Mouse (Mus musculus): Measurements from ENCODE around the gene Rsad1. TPM values are rescaled to one million over a fixed set of nuclear protein-coding genes. Genes with fewer than 3 reads are reported as not detected.

Gene Rsad1
- 10 to 100 TPM; 17.3 to 19.5 TPM for total RNA-seq (2021)

DNA sequence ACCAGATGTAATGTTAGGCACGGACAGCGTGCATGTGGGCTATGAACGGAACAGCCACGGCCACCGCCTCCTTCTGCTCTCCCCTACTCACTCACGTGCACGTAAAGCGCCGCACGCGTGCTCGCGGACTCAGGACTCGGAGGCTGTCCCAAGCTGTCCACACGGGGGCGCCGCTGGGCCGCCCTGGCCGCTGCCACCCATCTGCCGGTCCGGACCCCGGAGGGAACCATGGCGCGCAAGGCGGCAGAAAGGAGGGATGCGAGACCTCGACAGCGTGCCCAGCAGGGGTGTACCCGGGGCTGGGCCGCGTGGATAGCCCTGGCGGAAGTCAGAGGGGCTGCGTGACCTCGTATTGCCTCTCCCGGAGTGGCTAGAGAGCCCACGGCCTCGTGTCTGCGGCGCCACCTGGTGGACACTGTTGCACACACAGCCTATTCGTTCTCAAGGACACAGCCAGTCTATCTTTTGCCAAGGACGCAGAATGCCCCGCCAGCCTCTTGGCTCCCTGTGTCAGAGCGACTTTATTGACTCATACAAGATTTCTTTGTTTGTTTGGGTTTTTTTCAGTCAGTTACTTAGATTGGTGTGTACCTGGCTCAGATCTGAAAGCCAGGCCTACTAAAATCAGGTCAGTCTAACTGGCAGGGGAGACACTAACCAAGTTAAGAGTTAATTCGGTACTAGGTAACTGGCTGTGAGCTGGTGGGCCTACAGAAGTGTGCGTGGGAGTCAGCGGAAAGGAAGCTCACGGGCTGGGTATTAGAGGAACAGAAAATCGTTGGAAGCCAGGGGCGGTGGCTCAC is at the start of gene Rsad1:
Gene Rsad1, minus strand, starts transcription at position 368 of the 803 bp plus-strand sequence.
- intact Hi-C loops (cut with DNase I), result no loop called here
- DNase-seq, result peak; percentile 97

DNA sequence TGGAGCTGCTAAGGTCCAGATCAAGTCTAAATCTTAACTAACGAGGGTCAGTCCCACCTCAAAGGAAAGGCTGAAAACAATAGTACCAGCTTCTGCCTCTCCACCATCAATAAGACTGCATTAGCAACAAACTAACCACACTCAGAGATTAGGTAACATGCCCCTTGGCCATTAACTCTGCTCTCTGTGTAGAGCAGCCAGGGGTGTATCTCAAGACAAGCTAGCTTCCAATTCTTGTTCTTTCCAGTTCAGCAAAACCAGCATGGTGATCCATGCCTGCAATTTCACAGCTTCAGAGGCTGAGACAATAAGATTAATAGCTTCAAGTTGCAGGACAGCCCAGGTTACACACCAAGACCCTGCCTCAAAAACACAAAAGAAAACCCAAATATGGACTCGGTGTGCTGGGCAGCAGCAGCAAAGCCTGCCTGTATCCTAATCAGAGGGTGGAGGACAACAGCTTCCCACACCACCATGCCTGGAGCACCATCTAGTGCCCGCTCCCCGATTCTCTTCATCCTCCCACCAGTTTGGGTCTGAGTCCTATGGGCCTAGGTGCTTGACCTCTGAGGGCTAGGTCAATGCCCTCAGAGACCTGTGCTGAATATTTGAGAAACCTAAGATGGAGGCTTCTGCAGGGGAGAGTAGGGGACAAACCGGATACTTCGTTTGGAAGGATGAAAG is 49.5 kb upstream of the Rsad1 start:
- intact Hi-C loops (cut with DNase I), result no loop called here
- DNase-seq, result no peak

DNA sequence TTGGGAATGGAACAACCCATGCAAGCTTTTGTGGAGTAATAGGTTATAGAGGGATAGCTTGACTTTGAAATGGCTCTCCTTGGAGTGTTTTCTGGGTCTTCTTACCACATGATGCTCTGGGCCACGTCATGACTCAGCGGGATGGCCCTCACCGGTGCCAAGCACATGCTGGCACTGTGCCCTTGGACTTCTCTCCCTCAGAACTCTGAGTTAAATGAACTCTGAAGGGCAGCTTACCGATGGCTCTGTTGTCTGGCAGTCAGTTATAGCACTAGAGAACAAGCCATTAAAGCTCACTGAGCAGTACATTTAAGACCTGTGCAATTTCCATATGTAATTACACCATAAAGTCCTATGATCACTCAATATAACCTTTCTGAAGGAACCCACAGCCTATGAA is 48.3 kb upstream of the Rsad1 start:
- intact Hi-C loops (cut with DNase I), result no loop called here
- DNase-seq, result peak; percentile 25

DNA sequence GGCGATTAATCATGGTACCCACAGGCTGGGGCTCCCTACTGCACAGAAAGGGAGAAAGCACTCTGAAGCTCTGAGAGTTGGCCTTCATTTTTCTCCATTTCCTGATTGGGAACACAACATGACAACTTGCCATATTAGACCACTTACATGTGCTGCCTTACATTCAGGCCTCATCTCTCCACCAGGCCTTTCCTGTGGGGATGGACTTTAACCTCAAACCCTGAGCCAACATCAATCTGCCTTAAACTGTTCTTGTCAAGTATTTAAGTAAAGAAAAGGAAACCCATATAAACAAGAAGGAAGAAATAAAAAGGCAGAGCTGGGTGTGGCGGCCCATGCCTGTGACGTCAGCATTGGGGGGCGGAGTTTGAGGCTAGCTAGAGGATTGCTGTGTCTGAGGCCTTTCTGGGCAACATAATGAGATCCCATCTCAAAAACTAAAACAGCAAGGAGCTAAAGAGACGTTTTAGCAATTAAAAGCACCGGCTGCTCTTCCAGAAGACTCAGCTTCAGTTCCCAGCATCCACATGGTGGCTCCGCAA is 47.3 kb upstream of the Rsad1 start:
- intact Hi-C loops (cut with DNase I), result no loop called here
- DNase-seq, result no peak

DNA sequence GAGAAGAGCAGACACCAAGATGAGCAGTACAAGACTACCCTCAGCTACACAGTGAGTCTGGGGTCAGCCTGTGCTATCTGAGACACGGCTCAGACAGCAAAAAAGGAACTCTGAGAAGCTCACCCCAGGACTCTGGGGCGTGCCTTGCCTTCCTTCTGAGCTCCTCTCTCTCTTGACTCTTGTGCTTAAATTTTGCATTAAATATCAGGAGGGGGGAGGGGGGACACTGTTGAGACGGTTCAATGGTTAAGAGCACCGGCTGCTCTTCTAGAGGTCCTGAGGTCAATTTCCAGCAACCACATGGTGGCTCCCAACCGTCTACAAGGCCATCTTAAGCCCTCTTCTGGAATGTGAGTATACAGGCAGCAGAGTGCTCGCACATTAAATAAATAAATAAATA is 38.5 kb upstream of the Rsad1 start:
- intact Hi-C loops (cut with DNase I), result no loop called here

DNA sequence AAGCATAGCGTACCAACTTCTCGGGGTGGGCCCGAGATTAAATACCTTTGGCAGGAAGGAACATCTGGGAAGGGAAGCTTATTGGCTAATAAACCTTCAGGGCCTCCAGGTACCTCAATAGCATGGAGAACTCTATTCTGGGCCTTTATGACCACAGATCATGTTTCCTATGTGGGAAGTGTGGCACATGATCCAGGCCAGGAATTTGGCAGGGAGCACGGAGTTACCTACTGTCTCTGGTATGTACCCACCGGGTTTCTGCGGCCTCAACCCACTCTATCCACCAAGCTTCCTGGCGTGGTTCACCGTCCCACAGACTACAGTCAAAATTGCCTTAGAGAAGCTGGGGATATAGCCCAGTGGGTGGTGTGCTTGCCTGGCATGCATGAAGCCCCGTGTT is 36.0 kb upstream of the Rsad1 start:
- intact Hi-C loops (cut with DNase I), result no loop called here
- DNase-seq, result no peak

More for the DNA sequence above, 38.5 kb upstream of the Rsad1 start:
- no peak for DNase-seq

DNA sequence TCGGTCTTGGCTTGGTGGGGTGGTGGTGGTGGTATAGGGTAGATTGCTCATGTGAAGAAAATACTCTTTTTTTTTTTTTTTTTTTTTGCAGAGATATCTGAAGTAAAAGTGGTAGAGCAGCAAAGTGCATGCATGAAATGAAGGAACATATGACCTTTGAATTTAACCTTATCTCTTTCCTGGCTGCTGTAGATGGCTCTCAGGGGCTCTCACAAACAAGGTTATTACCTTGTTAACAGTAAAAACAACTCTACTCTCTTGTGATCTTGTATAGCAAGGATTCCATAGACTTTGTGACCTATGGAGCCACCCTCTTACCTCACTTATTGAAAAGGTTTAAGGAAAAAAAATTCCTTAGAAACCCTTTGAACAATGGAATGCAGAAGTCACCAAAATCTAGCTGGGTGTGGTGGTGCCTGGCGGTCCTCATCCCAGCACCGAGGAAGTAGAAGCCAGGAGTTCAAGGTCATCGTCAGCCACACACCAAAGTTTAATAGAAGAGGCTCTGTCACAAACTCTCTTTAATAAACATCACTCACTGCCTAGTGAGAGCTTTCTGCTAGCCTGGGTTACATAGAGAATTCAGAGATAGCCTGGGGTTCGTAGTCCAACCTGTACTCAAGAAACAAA is 31.2 kb upstream of the Rsad1 start:
- DNase-seq, result no peak
- intact Hi-C loops (cut with DNase I), result no loop called here

DNA sequence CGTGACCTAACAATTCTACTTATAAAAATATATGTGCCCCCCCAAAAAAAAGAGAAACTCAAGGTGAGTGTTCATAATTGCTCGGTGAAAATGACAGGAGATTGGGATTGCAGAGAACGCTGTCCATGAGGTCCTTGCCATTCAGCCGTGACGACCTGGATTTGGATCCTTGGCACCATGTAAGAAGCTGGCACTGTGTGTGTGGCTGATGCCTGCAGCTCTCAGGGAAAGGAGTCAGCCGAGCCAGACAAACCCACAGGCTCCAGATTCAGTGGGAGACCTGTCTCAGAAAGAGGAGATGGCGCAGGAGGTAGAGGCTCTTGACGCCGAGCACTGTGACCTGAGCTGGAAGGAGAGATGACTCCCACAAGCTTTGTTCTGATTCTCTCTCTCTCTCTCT is 27.3 kb upstream of the Rsad1 start:
- no peak for DNase-seq
- intact Hi-C loops (cut with DNase I), result no loop called here

DNA sequence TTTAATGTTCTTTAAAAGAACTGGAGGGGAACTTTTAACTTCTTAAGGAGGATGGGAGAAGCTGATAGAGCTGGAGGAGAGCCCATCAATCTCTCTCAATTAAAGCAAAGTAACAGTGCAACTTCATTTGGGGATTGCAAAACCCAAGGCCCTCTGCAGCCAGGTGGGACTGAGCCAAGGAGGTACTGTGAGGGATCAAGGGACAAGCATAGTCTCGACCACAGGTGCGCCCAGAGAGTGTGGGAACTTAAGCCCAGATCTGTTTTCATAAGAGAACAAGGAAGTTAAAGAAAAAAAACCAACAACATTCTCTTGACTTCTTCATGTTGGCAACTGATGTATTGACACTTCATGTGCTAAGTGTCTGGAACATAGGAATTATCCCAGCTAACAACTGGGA is 26.0 kb upstream of the Rsad1 start:
- no peak for DNase-seq
- intact Hi-C loops (cut with DNase I), result no loop called here

DNA sequence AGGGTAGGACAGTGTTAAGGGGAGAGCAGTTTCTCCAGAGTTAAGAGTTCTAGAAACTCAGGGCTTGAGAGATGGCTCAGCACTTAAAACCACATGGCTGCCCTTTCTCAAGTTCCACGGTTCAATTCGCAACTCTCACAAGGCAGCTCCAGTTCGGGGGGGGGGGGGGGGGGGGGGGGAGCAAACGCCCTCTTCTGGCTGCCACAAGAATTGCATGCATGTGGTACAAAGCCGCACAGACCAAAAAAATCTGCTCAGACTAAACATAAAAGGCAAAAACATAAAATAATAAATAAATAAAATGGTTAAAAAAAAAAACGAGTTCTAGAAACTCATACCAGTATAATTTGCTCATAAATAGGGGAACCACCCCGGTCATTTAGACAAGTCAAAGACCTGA is 25.5 kb upstream of the Rsad1 start:
- no peak for DNase-seq
- intact Hi-C loops (cut with DNase I), result no loop called here

DNA sequence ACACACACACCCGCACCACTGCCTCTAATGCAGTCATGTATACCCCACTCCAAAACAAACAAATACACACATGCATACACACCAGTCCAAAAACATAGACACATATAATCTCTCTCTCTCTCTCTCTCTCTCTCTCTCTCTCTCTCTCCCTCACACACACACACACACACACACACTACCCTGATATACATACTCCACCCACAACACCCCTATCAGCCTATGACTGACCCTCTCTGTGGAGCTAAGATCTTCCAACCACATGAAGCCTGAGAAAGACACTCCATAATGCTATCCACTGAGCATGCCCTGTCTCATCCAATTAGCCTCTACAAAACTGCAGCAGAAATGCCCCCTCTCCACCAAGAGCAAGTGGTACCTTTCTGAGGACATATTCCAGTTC is 22.8 kb upstream of the Rsad1 start:
- no peak for DNase-seq
- intact Hi-C loops (cut with DNase I), result no loop called here

DNA sequence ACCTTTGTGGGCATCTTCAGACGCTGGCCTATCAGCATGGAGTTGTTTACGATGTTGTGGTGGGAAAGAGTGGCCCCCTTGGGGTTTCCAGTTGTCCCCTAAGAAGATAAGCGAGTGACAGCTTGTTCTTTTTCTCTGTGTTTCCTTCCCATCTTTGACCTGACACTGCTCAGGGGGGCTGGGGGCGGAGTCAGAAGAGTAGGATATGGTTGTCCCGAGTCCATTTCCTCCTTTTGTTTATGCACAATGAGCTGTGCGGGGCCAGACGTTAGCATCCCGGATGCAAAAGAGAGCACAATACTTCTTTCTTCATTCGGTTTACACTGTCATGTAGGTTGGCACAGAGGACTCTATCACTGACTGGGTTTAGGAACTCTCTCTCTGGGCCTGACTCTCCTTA is 21.6 kb upstream of the Rsad1 start:
- no peak for DNase-seq
- intact Hi-C loops (cut with DNase I), result no loop called here

DNA sequence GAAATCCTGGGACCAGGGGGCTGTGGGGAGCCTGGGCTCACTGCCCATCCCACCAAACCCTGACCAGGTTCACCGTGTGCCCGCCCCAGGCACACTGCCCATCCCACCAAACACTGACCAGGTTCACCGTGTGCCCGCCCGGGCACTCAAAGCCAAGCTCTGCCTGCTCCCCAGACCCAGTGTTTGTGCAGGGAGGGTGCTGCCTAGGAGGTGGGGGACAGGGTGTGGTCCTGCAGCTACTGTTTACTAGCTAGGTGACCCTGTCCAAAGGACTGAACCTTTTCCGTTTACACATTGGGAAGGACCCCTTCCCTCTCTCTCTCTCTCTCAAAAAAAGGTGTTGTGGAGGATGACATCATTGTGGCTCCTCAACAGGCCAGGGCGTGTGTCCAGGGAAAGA is 18.3 kb upstream of the Rsad1 start:
- no peak for DNase-seq
- intact Hi-C loops (cut with DNase I), result no loop called here

DNA sequence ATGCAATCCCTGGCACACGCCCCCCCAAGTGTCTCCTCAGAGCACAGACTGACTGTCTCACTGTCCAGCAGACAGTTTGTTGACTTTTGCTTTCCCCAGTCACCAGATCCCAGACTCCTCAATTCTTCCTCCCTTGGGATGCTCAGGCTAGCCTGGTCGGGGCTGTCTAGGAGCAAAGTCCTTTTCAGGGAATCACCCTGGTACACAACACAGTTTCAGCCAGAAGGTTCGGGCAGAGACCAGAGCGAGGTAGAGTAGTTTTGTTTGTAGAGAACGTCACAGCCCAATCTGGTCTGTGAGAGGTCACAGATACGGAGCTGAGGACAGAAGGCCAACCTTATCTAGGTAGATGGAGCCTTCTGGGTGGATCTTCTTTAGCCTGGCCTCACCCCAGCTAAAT is 17.5 kb upstream of the Rsad1 start:
- intact Hi-C loops (cut with DNase I), result no loop called here
- DNase-seq, result no peak

DNA sequence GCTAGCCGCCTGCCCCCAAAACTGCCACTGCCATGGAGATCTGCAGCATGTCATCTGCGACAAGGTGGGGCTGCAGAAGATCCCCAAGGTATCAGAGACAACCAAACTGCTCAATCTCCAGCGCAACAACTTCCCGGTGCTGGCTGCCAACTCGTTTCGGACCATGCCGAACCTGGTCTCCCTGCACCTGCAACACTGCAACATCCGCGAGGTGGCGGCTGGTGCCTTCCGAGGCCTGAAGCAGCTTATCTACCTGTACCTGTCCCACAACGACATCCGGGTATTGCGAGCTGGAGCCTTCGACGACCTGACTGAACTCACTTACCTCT is 16.1 kb upstream of the Rsad1 start:
- DNase-seq, result no peak
- intact Hi-C loops (cut with DNase I), result no loop called here

DNA sequence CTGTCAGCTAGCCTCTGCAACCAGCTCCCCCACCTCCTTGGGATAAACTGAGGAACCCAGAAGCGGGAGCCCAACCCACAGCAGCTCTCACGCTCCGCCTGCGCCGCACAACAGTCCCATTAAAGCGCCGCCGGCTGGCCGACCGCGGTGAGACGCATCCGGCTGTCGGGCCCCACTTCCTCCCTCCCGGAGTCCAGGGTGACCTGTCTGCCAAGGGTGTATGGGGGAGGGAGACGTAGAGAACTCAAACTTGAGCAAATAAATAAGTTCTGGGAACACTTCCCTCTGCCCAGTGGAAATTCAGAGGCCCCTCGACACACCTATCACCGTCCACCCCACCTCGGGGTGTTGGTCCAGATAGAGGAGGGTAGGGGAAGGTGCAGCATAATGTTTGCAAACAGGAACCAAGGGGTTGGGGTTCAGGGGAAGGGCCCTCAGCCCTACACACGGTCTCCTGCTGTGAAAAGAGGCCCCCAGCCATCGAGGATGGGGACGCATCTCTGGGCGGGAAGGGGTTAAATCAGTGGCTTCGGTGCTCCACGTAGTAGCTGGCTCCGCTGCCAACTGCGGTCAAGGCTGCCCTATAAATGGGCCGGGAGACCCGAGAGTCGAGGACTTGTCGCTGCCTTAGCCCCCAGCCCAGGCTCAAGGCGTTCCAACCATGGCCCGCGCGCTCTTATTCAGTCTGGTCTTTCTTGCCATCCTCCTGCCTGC is 15.5 kb upstream of the Rsad1 start, which contains the start of gene Chad:
Gene Chad, plus strand, starts transcription at position 611 of the 714 bp plus-strand sequence.
- peak; percentile 37 for DNase-seq
- intact Hi-C loops (cut with DNase I), result no loop called here

DNA sequence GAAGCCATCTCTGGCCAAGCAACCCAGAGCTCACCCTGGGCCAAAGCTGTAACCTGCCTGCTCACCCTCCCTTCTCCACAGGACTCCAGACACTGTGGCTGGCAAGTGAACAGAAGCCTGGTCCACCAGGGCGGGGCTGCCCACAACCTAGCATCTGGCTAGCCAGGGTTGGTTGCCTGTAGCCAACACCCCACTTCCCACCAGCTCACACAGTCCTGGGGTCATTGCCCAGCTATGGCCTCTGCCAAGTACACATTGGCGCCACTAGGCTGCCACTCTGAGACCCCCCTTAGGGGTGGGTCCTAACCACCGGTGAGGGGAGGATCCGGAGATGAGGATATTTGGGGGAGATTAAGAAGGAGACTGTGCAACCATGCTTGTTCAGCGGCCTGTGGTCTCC is 14.8 kb upstream of the Rsad1 start:
- intact Hi-C loops (cut with DNase I), result no loop called here
- DNase-seq, result peak; percentile 24

DNA sequence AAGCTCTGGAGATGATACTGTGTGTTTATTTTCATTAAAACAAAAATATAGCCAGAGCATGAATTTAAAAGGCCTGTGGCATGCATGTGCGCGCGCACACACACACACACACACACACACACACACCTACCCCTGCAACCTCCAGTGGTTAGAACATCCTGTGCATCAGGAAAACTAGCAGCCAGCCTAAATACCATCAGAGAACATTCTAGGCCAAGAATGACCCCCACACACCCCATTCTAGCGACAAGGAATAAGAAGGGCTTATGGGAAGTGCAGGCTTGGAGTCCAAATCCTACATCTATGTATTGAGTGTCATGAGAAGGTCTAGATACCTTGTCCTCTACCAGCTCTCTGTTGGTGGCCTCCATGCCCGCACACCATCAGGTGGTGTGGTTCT is 14.3 kb upstream of the Rsad1 start:
- intact Hi-C loops (cut with DNase I), result no loop called here
- DNase-seq, result no peak

DNA sequence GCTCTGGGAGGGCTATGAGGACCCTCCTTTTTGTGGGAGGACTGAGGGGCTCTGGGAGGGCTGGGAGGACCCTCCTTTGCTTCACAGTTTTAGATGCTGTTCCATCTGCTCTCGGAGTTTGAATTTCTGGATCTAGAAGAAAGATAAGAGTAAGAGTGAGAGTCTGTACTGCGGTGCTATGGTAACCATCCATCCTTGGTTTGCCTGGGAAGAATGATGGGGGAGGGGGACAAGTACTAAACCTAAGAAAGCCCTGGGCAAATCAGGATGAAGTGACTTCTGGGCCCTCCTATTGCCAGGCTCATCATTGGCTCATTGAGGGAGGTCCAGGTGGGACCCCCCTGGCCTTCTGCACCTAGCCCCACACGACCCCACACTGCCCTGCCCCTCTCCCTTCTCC is 9.2 kb upstream of the Rsad1 start:
- DNase-seq, result no peak
- intact Hi-C loops (cut with DNase I), result no loop called here

DNA sequence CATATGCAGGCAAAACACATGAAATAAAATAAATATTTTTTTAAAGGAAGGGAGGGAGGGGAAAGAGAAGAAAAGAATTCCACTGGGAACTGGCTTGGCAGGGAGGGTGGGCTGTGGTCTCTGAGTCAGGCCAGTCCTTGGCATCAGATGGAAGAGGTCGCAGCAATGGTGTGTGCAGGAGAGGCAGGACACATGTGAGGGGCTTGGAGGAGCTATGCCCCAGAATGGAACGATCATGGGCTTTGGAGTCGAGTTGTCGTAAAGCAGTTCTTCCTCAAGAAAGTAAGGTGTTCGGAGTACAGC is 1.3 kb upstream of the Rsad1 start:
- intact Hi-C loops (cut with DNase I), result no loop called here

DNA sequence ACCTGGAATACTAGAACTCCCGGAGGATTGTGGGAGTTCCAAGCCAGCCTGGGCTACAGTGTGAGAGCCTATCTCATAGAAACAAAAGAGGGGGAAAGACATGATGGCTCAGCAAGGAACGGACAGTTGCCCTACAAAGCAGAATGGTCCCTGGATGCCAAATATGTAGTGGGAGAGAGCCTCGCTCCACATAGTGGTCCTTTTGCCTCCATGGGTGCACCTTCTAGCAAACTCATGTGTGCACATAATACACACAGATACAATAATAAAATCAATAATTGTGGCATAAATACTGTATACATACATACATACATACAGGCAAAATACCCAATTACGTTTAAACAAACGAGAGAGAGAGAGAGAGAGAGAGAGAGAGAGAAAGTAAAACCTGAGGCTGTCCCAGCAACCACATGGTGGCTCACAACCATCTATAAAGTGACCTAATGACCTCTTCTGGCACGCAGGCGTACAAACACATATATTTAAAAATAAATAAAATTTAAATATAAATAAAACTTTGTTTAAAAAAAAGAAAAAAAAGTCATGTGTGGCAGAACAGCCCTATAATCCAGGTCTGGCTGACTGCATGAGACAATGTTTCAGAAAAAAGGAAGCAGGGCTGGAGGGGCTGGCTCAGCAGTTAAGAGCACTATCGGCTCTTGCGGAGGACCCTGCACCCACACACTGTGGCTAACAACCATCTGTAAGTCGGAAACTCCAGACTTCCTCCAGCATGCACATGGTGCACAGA is 811 bp upstream of the Rsad1 start:
- DNase-seq, result no peak
- intact Hi-C loops (cut with DNase I), result no loop called here

More for the DNA sequence above, 1.3 kb upstream of the Rsad1 start:
- DNase-seq, result no peak
